Mouse (Mus musculus) spleen, adult 2 months (tissue): ENCODE data around the gene Tnpo2. TPM values are rescaled to one million over a fixed set of nuclear protein-coding genes. Genes with fewer than 3 reads are reported as not detected.

Source experiments
- DNase-seq, 2 experiments: peaks; one replicate each; pipeline versions ENCODE4 v3.0.0 to v3.0.0-alpha.2; 2012 to 2021; ENCODE audit warnings: low spot score in 2 of 2, low read depth in 1 of 2
- H3K27ac ChIP-seq: fragments of 200-500 bp; 2 replicates; pipeline ENCODE4 v1.5.1; 2012; ENCODE audit warnings: low read length, inconsistent platforms; ENCODE audit not compliant: insufficient read depth
- H3K27me3 ChIP-seq: fragments of 200-500 bp; 2 replicates; pipeline ENCODE4 v1.6.1; 2012; ENCODE audit warnings: mild to moderate bottlenecking, moderate library complexity, low read length, inconsistent platforms; ENCODE audit not compliant: control insufficient read depth, insufficient read depth
- H3K36me3 ChIP-seq: fragments of 200-500 bp; 2 replicates; pipeline ENCODE4 v1.6.1; 2012; ENCODE audit warnings: mild to moderate bottlenecking, low read length, inconsistent platforms; ENCODE audit not compliant: control insufficient read depth, insufficient read depth
- H3K4me1 ChIP-seq: fragments of 200-500 bp; 2 replicates; pipeline ENCODE4 v1.6.1; 2011; ENCODE audit warnings: inconsistent platforms; ENCODE audit not compliant: control insufficient read depth, insufficient read depth, insufficient read length
- H3K4me3 ChIP-seq: fragments of 200-500 bp; 2 replicates; pipeline ENCODE4 v1.5.1; 2011; ENCODE audit warnings: mild to moderate bottlenecking, inconsistent platforms; ENCODE audit not compliant: insufficient read depth, insufficient read length; ENCODE audit errors: extremely low read depth
- CTCF ChIP-seq: fragments of 200-500 bp; IDR thresholded peaks from 2 replicates; pipeline ENCODE4 v1.5.1; 2011; ENCODE audit warnings: mild to moderate bottlenecking, inconsistent platforms; ENCODE audit not compliant: insufficient read depth, insufficient read length, insufficient replicate concordance; ENCODE audit errors: extremely low read depth
- POLR2A ChIP-seq: fragments of 200-500 bp; IDR thresholded peaks from 2 replicates; pipeline ENCODE4 v1.6.1; 2011; ENCODE audit warnings: low read depth, low read length, inconsistent platforms
- WGBS: fragments of 180-500 bp; shearing (Covaris S2); methylation state at CpG from one replicate; pipeline ENCODE4 v1.1.7; 2018; 5-methylcytosine and 5-hydroxymethylcytosine counted together
- polyA plus RNA-seq: library from polyadenylated mRNA; depleted of rRNA; stranded (reverse); fragments of >200 nt; gene quantifications from 2 replicates; pipeline ENCODE4 v1.2.3, GENCODE M21; 2012; rRNA removed

The Tnpo2 gene
- 40.0 and 47.5 TPM in 2 replicates for polyA plus RNA-seq

DNA sequence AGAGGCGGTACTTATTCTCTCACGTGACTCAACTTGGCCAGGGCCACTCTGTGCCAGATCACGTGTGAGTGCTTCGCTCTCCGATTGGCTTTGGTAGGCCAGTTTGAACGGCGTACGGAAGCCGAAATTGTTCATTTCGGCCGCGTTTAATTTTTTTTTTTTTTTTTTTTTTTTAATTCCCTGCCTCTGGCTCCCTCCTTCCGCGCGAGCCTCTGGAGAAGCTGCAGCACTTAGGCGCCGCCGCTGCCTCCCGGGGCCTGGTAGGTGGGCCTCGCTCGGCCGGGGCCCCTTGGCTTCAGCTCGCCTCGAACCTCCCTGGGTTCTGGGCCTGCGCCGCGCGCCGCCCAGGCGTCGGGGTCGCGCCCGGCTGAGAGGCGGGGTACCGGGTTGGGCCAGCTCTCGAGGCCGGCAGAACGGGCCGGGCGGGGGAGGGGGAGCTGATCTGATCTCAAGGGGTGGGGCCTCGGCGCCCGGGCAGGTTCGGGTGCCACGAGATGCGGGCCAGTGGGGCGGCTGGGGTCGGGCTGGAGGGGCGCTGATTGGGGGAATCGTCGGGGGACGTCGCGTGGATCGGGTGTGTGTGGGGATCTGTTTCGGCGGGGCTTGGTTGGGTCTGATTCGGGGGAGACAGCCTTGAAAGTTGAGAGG lies at the start of gene Tnpo2:
TSS of gene Tnpo2 (plus strand) at position 198 of the 648 bp plus-strand sequence.
- H3K4me3 ChIP-seq, result peak within 1 kb of the TSS; percentile 88
- H3K36me3 ChIP-seq, result peaks cover 11% of the 10 kb centered on the region
- TF ChIP-seq POLR2A (no peak), CTCF (no peak)
- WGBS, result under 1% methylated on average over 57 of the region's 59 CpGs
- H3K27me3 ChIP-seq, result no peaks in the 10 kb centered on the region
- peak; percentile 87 to 93 for DNase-seq
- peak within 1 kb of the TSS; percentile 92 for H3K27ac ChIP-seq
- H3K4me1 ChIP-seq, result peaks cover 8% of the 10 kb centered on the region; the same call in 1 of the 2 replicates

DNA sequence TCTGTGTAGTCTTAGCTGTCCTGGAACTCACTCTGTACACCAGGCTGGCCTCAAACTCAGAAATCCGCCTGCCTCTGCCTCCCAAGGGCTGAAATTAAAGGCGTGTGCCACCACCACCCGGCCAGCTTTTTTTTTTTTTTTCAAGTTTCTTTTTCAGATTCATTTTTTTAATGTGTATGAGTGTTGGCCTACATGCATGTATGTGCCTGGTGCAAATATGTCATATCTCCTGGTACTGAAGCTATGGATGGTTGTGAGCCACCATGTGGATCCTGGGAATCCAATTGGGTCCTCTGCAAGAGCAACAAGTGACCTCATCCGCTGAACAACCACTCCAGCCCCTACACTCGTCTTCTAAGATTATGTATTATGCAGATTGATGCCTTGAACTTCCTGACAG lies 49.3 kb upstream of the Tnpo2 start:
- Histone ChIP-seq H3K27me3 (no peaks in the 10 kb centered on the region), H3K4me1 (peaks cover 17% of the 10 kb centered on the region), H3K36me3 (no peaks in the 10 kb centered on the region), H3K27ac (no peak overlapping the region), H3K4me3 (no peak overlapping the region)
- 80% methylated on average over 5 of the region's 5 CpGs for WGBS
- TF ChIP-seq CTCF, result no peak
- no peak for TF ChIP-seq POLR2A
- DNase-seq, result no peak

DNA sequence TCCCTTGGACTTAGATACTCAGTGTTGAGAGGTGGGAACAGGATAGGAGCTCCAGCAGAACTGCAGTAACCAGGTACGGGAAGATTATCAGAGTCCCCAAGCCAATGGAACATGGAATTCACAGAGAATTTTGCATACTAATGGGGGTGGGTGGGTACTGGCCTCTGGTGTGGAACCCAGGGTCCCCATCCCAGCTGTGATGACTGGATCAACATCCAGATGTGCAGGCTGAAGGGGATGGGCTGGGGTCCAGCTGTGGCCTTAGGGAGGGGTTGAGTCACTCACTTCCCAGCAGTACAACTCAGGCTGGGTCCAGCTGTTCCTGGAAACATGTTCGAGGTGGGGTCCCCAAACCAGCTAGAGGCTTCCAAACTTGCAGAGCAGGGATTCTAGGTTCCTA lies 48.8 kb upstream of the Tnpo2 start:
- WGBS, result 87% methylated on average over 2 of the region's 2 CpGs
- H3K27me3 ChIP-seq, result no peaks in the 10 kb centered on the region
- no peak overlapping the region for H3K27ac ChIP-seq
- no peaks in the 10 kb centered on the region for H3K36me3 ChIP-seq
- H3K4me1 ChIP-seq, result peaks cover 12% of the 10 kb centered on the region
- H3K4me3 ChIP-seq, result no peak overlapping the region
- TF ChIP-seq POLR2A (no peak), CTCF (no peak)
- DNase-seq, result no peak

DNA sequence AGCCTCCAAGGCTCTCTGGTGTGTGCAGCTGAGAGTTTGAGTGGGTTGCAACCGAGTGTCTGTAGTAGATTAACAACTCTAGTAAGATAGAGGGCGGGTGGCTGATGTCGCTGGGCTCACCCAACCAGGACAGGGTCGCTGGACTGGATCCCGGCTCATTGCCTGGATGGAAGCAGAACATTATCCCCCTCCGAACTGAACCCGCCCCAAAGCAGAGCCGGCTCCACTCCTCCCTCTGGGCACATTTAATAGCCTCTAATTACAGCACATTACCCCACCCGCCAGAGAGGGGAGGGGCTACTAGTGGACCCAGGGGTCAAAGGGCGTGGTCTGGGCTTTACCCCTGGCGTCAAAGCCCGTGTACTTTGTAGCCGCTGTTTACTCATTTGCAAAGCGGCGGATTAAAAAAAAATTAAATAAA lies 47.4 kb upstream of the Tnpo2 start:
- Histone ChIP-seq H3K36me3 (no peaks in the 10 kb centered on the region), H3K4me3 (no peak overlapping the region), H3K27ac (no peak overlapping the region), H3K4me1 (peaks cover 8% of the 10 kb centered on the region), H3K27me3 (no peaks in the 10 kb centered on the region)
- peak in 1 of 2 experiments; percentile 30 for DNase-seq
- 26% methylated on average over 15 of the region's 15 CpGs for WGBS
- TF ChIP-seq POLR2A, result no peak
- TF ChIP-seq CTCF, result no peak

DNA sequence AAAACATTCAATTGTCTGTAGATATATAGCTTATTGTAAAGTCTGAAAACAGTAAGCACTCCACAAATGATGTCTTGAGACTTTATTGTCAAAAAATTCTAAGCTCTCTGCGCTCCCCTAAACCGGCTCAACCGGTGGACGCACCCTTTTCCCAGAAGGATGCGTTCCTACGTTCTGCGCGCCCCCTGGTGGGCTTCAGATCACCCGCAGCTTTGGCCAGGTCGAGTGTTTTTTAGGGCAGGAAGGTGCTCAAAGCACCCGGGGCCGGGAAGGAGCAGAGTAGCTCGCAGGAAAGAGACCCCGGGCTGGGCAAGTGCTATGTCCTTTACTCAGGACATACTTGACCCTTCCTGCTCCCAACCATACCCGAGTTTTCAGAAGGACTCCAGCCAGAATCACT lies 46.9 kb upstream of the Tnpo2 start:
- under 1% methylated on average over 15 of the region's 15 CpGs for WGBS
- Histone ChIP-seq H3K4me3 (peak overlapping the region; percentile 41; the same call in 1 of the 2 replicates), H3K36me3 (no peaks in the 10 kb centered on the region), H3K4me1 (peaks cover 3% of the 10 kb centered on the region), H3K27me3 (no peaks in the 10 kb centered on the region), H3K27ac (peak overlapping the region; percentile 70)
- TF ChIP-seq CTCF (peak; percentile 95), POLR2A (no peak)
- peak in 1 of 2 experiments; percentile 89 for DNase-seq

DNA sequence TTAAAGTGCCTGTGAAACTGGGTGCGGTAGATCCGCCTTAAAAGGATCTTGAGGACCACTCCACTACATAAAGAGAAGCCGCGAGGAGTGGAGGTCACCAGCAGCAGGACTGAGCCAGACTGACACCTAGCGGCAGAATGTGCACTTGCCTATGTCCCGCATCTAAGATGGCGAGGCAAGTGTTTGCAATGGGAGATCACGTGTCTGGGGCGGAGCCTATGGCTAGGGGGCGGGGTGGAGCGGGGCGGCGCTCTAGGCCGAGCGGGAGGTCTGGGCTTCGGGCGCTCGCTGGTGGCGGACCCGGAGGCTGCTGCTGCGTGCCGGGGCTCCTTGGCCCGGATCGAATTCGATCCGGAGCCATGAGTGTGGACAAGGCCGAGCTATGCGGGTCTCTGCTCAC lies 46.4 kb upstream of the Tnpo2 start, which contains the start of gene Hook2:
TSS of gene Hook2 (plus strand) at position 255 of the 400 bp plus-strand sequence.
- TF ChIP-seq POLR2A (no peak; the same call in 1 of the 2 replicates), CTCF (peak; percentile 96)
- Histone ChIP-seq H3K27me3 (no peaks in the 10 kb centered on the region), H3K4me1 (no peaks in the 10 kb centered on the region; the same call in none of the 2 replicates), H3K36me3 (no peaks in the 10 kb centered on the region), H3K4me3 (peak within 1 kb of the TSS; percentile 53), H3K27ac (peak within 1 kb of the TSS; percentile 70)
- DNase-seq, result peak; percentile 98
- WGBS, result under 1% methylated on average over 28 of the region's 28 CpGs

DNA sequence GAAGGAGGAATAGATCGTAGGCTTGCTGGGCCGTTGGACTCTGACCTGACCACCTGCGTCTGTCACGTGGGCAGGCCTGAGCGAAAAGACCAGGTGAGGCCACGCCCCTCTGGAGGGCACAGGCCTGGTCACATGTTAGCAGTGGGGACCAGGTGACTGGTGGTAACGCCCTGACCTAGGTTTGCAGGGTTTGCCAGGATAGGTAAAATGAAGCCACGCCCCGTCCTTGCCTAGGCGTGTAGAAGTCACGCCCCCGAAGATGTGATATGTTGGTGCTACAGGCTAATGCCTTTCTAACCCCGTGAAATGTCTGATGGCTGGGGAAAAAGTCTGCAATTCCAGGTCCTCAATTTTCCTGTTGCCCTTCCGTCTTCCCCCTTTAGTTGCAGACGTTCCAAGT lies 45.9 kb upstream of the Tnpo2 start:
- Histone ChIP-seq H3K27me3 (no peaks in the 10 kb centered on the region), H3K36me3 (no peaks in the 10 kb centered on the region), H3K4me3 (peak overlapping the region; percentile 53), H3K4me1 (no peaks in the 10 kb centered on the region; the same call in 1 of the 2 replicates), H3K27ac (no peak overlapping the region)
- no peak for TF ChIP-seq CTCF
- TF ChIP-seq POLR2A, result no peak
- DNase-seq, result peak in 1 of 2 experiments; percentile 43
- 10% methylated on average over 15 of the region's 15 CpGs for WGBS
